Mouse (Mus musculus): ENCODE data around the gene Emilin3. TPM values are rescaled to one million over a fixed set of nuclear protein-coding genes. Genes with fewer than 3 reads are reported as not detected.

Gene Emilin3
- polyA plus RNA-seq, 1 experiment from 2014 or later, result 4.5 TPM

DNA sequence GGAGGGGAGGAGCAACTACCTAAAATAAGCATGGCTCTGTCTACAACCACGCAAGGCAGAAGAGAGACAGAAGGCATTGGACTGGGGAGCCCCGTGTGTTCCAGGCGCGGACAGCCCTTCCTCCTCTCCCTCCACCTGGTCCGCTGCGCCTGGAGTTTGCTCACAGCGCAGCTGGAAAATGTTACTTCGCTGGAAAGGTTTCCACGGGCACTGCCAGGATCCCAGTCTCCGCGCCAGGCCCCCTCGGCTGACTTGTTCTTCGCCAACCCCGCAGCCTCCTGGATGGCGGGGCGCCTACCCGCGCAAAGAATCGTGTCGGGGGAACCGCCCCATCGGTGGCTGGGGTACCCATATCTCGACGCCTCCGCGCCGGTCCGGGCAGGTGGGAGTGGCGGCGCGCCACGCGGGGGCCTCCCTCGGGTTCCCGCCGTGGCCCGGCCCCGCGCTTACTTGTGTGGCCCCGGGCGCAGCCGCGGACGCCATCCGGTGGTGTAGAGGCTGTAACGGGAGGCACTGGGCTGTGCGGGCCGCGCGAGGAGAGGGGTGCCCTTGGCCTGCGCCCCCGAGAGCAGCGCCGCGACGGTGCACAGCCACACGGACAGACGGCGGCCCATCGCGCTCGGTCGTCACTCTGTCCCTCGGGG, 448 bp downstream of the Emilin3 start:
- H3K27ac ChIP-seq (replicated peaks), result peak overlapping the region; percentile 84
- peaks cover 19% of the 10 kb centered on the region for H3K4me1 ChIP-seq
- H3K4me3 ChIP-seq, result peak overlapping the region; percentile 66
- no peaks in the 10 kb centered on the region for H3K9me3 ChIP-seq (replicated peaks)
- peaks cover 24% of the 10 kb centered on the region for H3K36me3 ChIP-seq
- 3% methylated on average over 64 of the region's 64 CpGs for WGBS
- DNase-seq (ENCODE audit: low spot score), result peak; percentile 48
- peaks cover 92% of the 10 kb centered on the region for H3K27me3 ChIP-seq (ENCODE audit: low read depth, poor library complexity, severe bottlenecking)

DNA sequence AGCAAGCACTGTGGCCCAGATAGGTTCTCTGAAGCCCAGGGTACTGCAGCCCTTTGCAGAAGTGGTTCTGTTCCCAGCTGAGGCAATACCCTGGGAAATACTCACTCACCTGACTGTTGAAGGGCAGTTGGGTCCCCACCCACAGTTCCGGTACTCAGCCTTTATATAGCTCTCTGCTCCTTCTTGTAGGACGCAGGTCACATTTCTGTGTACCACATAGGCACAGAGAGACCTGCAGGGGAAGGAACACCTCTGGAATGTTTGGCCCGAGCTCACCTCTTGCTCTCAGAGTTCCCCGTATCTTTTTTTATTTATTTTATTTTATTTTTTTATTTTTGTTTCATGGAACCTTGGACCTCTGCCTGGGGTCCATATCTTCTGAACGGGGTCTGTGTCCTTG, 1.5 kb downstream of the Emilin3 start:
- Histone ChIP-seq H3K36me3 (peaks cover 25% of the 10 kb centered on the region), H3K9me3 (replicated peaks) (no peaks in the 10 kb centered on the region), H3K4me3 (no peak overlapping the region), H3K27me3 (ENCODE audit: low read depth, poor library complexity, severe bottlenecking) (peaks cover 85% of the 10 kb centered on the region), H3K4me1 (peaks cover 19% of the 10 kb centered on the region), H3K27ac (replicated peaks) (no peak overlapping the region)
- no peak for DNase-seq (ENCODE audit: low spot score)
- 85% methylated on average over 5 of the region's 5 CpGs for WGBS

DNA sequence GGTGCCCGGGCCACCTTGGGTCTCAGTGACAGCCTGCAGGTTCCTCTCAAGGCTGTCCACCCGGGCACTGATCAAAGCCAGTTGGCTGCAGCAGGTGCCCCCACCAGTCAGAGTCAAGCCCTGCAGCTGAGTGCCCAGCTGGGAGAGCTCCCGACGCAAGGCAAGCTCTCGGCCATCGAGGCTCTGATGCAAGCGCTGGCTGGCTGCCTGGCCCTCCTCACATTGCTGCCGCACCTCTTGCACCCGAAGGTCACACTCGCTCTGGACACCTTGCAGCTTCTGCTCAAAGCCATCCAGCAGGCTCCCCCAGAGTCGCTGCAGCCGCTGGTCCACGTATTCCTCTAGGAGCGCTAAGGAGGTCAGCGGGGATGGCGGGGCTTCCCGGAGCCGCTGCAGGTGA, 3.5 kb downstream of the Emilin3 start:
- Histone ChIP-seq H3K9me3 (replicated peaks) (no peaks in the 10 kb centered on the region), H3K4me1 (peaks cover 19% of the 10 kb centered on the region), H3K27ac (replicated peaks) (no peak overlapping the region), H3K4me3 (no peak overlapping the region), H3K36me3 (peaks cover 25% of the 10 kb centered on the region), H3K27me3 (ENCODE audit: low read depth, poor library complexity, severe bottlenecking) (peaks cover 65% of the 10 kb centered on the region)
- WGBS, result 62% methylated on average over 18 of the region's 18 CpGs
- no peak for DNase-seq (ENCODE audit: low spot score)

DNA sequence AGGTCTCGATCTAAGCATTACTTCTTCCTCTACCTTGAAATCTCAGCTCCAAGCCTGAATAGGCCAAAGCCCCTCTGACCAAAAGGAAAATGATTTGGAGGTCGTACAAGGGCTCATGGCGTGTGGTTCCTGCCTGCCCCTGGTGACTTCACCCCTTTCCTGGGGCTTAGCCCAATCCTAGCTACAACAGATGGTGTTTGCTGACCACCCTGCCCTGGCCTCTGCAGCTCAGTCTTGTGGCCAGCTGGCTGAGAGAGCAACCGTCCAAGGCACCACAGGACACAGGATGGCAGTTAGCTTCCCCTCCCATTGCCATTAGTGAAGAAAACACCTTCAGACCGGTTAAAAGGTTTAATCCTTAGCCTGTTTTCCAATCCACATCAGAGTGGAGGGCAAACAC, 6.0 kb downstream of the Emilin3 start:
- Histone ChIP-seq H3K27ac (replicated peaks) (0 out of 2 replicates have a peak overlapping the region, but pooled peaks have one; percentile 28), H3K4me3 (no peak overlapping the region), H3K4me1 (peaks cover 4% of the 10 kb centered on the region; the same call in 1 of the 2 replicates), H3K27me3 (ENCODE audit: low read depth, poor library complexity, severe bottlenecking) (peaks cover 40% of the 10 kb centered on the region), H3K9me3 (replicated peaks) (no peaks in the 10 kb centered on the region), H3K36me3 (peaks cover 25% of the 10 kb centered on the region)
- 80% methylated on average over 5 of the region's 5 CpGs for WGBS
- no peak for DNase-seq (ENCODE audit: low spot score)

DNA sequence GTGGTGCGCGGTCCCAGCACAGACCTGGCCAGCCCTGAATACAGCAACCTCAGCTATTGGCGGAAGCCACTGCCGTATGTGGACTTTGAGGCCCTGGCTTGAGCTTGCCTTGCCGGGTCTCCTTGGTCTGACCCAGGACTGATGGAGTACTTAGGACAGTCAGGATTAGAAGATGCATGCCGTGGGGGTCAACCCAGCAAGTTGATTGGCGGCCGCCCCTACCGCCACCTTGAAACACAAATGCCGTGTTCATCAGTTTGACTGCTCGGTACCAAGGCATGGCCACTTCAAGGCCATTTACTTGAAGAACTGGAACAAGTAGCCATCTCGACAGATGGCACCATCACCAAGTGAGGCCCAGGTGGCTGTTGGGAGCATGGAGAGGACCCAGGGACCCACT, 6.8 kb downstream of the Emilin3 start:
- no peak for DNase-seq (ENCODE audit: low spot score)
- Histone ChIP-seq H3K27ac (replicated peaks) (no peak overlapping the region), H3K4me3 (no peak overlapping the region), H3K9me3 (replicated peaks) (no peaks in the 10 kb centered on the region), H3K4me1 (peaks cover 4% of the 10 kb centered on the region; the same call in 1 of the 2 replicates), H3K27me3 (ENCODE audit: low read depth, poor library complexity, severe bottlenecking) (peaks cover 32% of the 10 kb centered on the region), H3K36me3 (peaks cover 25% of the 10 kb centered on the region)
- 93% methylated on average over 12 of the region's 12 CpGs for WGBS

DNA sequence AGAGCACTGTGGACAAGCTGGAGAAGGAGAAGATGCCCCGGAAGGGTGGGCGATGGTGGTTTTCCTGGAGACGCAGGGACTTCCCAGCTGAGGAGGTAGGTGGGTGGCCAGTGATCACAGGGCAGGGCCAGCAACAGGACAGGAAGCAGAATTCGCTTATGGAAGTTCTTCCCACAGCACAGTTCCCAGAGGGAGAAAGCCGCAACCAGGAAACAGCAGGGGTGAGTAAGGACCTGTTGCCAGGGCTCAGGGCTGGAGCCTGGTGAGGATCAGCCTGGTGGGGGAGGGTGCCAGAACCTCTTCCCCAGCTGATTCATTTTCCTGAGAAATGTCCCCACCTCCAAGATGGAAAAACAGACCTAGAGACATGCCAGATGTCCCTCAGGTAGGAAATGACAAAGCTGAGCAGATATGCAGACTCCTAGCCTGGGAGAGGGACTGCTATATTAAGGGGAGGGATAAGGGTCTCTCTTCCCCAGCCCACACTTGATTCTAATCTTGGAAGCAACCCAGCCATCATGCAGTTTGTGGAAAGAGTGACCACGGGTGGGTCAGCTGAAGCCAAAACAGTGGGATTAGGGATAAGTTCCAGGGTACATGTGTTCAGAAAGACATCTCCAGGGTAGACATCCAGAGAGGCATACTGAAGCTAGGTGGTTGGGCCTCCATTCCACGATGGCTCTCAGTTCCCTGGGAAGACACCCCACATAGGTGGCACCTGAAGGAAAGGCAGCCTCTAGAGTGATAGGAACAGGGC, 10.3 kb downstream of the Emilin3 start:
- WGBS, result 87% methylated on average over 7 of the region's 7 CpGs
- Histone ChIP-seq H3K36me3 (0 out of 2 replicates have a peak, but pooled peaks cover 3% of the 10 kb centered on the region), H3K27me3 (ENCODE audit: low read depth, poor library complexity, severe bottlenecking) (no peaks in the 10 kb centered on the region), H3K4me1 (no peaks in the 10 kb centered on the region), H3K4me3 (no peak overlapping the region), H3K27ac (replicated peaks) (no peak overlapping the region), H3K9me3 (replicated peaks) (no peaks in the 10 kb centered on the region)
- DNase-seq (ENCODE audit: low spot score), result no peak

DNA sequence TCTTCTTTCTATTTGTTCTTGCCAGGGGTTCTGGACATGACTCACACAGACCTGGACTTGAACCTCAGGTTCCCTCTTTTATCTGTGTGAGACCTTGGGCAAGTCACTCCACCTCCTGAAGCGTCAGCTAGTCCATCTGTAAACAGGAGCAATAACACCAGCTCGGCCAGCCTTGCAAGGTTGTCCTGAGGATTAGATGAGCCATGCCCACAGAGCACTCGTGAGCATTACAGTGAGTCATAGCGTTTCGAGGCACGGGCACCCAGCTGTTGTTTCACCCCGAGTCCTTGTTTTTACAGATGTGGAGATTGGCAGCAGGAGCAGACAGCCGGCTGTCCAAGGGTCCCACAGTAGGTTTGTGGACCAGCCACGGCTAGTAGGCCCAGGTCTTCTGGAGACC, 20.4 kb downstream of the Emilin3 start:
- no peaks in the 10 kb centered on the region for H3K36me3 ChIP-seq
- H3K27me3 ChIP-seq (ENCODE audit: low read depth, poor library complexity, severe bottlenecking), result peaks cover 26% of the 10 kb centered on the region
- 87% methylated on average over 9 of the region's 9 CpGs for WGBS
- 0 out of 2 replicates have a peak, but pooled peaks cover 4% of the 10 kb centered on the region for H3K9me3 ChIP-seq (replicated peaks)
- no peak overlapping the region for H3K4me3 ChIP-seq
- DNase-seq (ENCODE audit: low spot score), result no peak
- H3K4me1 ChIP-seq, result peaks cover 12% of the 10 kb centered on the region
- H3K27ac ChIP-seq (replicated peaks), result no peak overlapping the region

DNA sequence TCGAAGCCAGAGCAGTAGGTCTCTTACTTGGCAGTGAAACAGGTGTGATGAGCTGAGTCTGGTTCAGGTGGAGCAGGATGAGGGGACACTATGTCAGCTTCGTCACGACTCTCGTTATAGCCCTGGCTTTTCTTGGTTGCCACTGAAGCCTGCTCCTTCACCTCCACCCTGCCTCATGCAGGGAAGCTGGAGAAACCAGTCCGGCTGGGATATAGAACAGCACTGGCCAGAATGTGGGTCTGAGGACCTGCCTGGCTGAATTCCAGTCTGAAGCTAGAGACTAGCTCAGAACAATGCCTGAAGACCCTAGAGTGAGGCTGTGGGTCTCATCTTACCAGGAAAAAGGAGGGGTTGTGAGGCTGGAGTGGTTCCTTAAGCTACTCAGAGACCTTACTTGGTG, 21.1 kb downstream of the Emilin3 start:
- WGBS, result 88% methylated on average over 5 of the region's 5 CpGs
- Histone ChIP-seq H3K4me3 (no peak overlapping the region), H3K4me1 (peaks cover 12% of the 10 kb centered on the region), H3K27me3 (ENCODE audit: low read depth, poor library complexity, severe bottlenecking) (peaks cover 26% of the 10 kb centered on the region), H3K27ac (replicated peaks) (no peak overlapping the region), H3K36me3 (no peaks in the 10 kb centered on the region), H3K9me3 (replicated peaks) (0 out of 2 replicates have a peak, but pooled peaks cover 3% of the 10 kb centered on the region)
- no peak for DNase-seq (ENCODE audit: low spot score)

DNA sequence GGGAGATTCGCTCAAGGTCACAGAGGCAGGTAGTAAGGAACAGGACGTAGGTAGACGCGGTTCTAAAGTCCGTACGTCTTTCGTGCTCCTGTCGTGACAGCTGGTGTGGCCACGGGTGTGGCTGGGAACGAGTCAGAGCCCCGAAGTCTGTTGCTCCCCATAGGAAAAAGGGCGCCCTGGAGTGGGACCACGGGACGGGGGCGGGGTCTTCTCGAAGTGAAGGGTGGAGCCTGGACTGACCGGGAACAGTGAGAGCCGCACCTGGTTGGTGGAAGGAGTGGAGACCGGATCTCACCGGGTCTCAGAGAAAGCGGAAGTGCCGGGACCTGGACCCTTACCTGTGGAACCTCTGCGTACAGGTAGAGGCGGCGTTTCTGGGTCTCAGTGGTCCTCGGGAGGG, 24.3 kb downstream of the Emilin3 start:
- DNase-seq (ENCODE audit: low spot score), result no peak
- Histone ChIP-seq H3K4me1 (peaks cover 12% of the 10 kb centered on the region), H3K27me3 (ENCODE audit: low read depth, poor library complexity, severe bottlenecking) (peaks cover 26% of the 10 kb centered on the region), H3K9me3 (replicated peaks) (no peaks in the 10 kb centered on the region), H3K36me3 (no peaks in the 10 kb centered on the region), H3K27ac (replicated peaks) (no peak overlapping the region), H3K4me3 (peak overlapping the region; percentile 56)
- under 1% methylated on average over 26 of the region's 26 CpGs for WGBS

DNA sequence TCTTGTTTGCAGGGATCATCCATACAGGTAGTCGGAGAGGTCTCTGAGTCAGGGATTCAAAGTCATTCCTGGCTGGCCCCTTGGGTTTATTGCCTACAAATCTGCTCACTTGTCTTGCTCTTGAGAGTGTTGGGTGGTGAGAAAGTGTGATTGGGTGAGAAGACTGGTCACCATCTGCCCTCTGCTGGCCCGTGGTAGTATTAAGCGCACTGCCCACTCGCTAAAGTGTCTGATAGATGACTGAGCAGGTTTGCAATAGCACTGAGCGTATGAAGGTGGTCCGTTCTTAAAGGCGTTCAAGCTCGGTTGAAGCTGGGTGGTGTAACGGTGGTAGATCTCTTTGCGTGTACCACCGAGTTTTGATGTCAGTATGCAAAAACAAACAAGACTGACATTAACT, 24.8 kb downstream of the Emilin3 start:
- H3K4me3 ChIP-seq, result peak overlapping the region; percentile 56
- DNase-seq (ENCODE audit: low spot score), result peak; percentile 83
- 2% methylated on average over 11 of the region's 11 CpGs for WGBS
- H3K27me3 ChIP-seq (ENCODE audit: low read depth, poor library complexity, severe bottlenecking), result peaks cover 26% of the 10 kb centered on the region
- H3K9me3 ChIP-seq (replicated peaks), result no peaks in the 10 kb centered on the region
- H3K27ac ChIP-seq (replicated peaks), result no peak overlapping the region
- no peaks in the 10 kb centered on the region for H3K36me3 ChIP-seq
- peaks cover 12% of the 10 kb centered on the region for H3K4me1 ChIP-seq

DNA sequence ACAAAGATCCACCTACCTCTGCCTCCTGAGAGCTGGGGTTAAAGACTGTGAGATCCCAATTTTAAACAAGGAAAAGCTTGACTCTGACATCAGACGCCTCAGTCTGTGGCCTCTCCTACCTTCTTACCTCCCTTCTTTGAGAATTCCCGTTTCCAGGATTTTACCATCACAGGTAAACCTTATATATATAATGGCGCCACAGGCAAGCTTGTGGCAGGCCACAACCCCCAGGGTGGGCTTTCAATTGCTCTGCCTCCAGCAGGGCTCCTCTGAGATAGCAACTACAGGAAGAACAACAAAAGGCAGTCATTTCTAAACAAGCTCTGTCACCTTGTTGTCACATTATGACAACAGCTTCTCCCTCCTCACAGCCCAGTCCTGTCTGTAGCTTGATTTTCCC, 25.9 kb downstream of the Emilin3 start:
- WGBS, result 83% methylated on average over 3 of the region's 3 CpGs

DNA sequence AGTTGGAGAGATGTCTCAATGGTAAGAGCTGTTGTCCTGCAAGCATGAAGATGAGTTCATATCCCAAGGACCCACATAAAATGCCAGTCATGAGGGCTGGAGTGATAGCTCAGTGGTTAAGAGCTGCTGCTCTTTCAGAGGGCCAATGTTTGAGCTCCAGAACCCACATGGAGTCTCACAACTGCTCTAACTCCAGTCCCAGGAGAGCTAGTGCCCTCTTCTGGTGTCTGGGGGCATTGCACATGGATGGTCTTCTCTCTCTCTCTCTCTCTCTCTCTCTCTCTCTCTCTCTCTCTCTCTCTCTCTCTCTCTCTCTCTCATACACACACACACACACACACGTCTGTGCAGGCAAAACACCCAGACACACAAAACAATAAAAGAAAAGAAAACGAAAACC, 27.3 kb downstream of the Emilin3 start:
- H3K27me3 ChIP-seq (ENCODE audit: low read depth, poor library complexity, severe bottlenecking), result peaks cover 25% of the 10 kb centered on the region
- no peak overlapping the region for H3K27ac ChIP-seq (replicated peaks)
- WGBS, result 21% methylated on average over 2 of the region's 2 CpGs
- H3K36me3 ChIP-seq, result no peaks in the 10 kb centered on the region
- peak; percentile 68 for DNase-seq (ENCODE audit: low spot score)
- H3K4me1 ChIP-seq, result peaks cover 12% of the 10 kb centered on the region
- H3K4me3 ChIP-seq, result no peak overlapping the region
- H3K9me3 ChIP-seq (replicated peaks), result no peaks in the 10 kb centered on the region

More for the DNA sequence above, 25.9 kb downstream of the Emilin3 start:
- Histone ChIP-seq H3K4me3 (no peak overlapping the region), H3K4me1 (peaks cover 12% of the 10 kb centered on the region), H3K27ac (replicated peaks) (no peak overlapping the region), H3K36me3 (no peaks in the 10 kb centered on the region), H3K9me3 (replicated peaks) (no peaks in the 10 kb centered on the region), H3K27me3 (ENCODE audit: low read depth, poor library complexity, severe bottlenecking) (peaks cover 26% of the 10 kb centered on the region)
- no peak for DNase-seq (ENCODE audit: low spot score)

DNA sequence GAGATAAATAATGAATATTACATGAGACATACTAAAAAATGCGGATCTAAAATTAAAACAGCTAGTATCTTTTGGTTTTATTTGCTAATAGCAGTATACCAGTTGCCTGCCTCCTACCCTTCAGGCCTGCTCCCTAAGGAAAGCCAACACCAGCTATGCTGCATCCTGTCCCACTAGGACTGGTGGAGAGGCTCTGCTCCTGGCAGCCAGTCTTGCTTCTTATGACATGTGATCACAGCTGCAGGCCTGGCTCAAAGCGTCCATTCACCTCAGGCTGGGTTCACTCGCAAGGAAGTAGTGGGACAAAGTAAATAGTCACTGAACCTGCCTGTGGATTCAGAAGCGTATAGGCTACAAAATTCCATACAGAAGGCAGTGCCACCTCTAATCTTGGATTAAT, 28.2 kb downstream of the Emilin3 start:
- Histone ChIP-seq H3K9me3 (replicated peaks) (no peaks in the 10 kb centered on the region), H3K27ac (replicated peaks) (no peak overlapping the region), H3K4me1 (peaks cover 12% of the 10 kb centered on the region), H3K27me3 (ENCODE audit: low read depth, poor library complexity, severe bottlenecking) (peaks cover 16% of the 10 kb centered on the region), H3K4me3 (no peak overlapping the region), H3K36me3 (no peaks in the 10 kb centered on the region)
- WGBS, result 89% methylated on average over 4 of the region's 4 CpGs
- no peak for DNase-seq (ENCODE audit: low spot score)

Data from midbrain, embryonic 10.5 days (tissue).